Mouse (Mus musculus): ENCODE measurements around the gene Slc15a5. TPM values are rescaled to one million over a fixed set of nuclear protein-coding genes. Genes with fewer than 3 reads are reported as not detected.
A peak's percentile ranks its signal among the peaks of the same experiment; 100 is the strongest.

The Slc15a5 gene
- total RNA-seq, 2 experiments from 2014 or later, result not detected

- intact Hi-C loops (cut with DNase I), result loop anchor here (5.0 kb wide), 1 partner anchor 169 kb away; no protein-coding TSS in a partner anchor
- no peak for DNase-seq
Measured at GRCm38 (mm10) chr6:137976021-137976420, 103.7 kb downstream of the Slc15a5 start.

GRCm38 (mm10) chr6:137963703-137964102 lies 116.0 kb downstream of the Slc15a5 start:
- no peak for DNase-seq
- intact Hi-C loops (cut with DNase I), result no loop called here

- intact Hi-C loops (cut with DNase I), result no loop called here
- DNase-seq, result no peak
Measured at GRCm38 (mm10) chr6:137962836-137963235, 116.9 kb downstream of the Slc15a5 start.

GRCm38 (mm10) chr6:137960023-137960778 lies 119.5 kb downstream of the Slc15a5 start:
- DNase-seq, result no peak

GRCm38 (mm10) chr6:137957630-137958029 lies 122.1 kb downstream of the Slc15a5 start:
- intact Hi-C loops (cut with DNase I), result no loop called here
- no peak for DNase-seq

More at GRCm38 (mm10) chr6:137960023-137960778, 119.5 kb downstream of the Slc15a5 start:
- intact Hi-C loops (cut with DNase I), result no loop called here

- no peak for DNase-seq
- intact Hi-C loops (cut with DNase I), result no loop called here
Measured at GRCm38 (mm10) chr6:137956783-137957429, 122.8 kb downstream of the Slc15a5 start.

GRCm38 (mm10) chr6:137946520-137946919 lies 133.2 kb downstream of the Slc15a5 start:
- no peak for DNase-seq
- intact Hi-C loops (cut with DNase I), result no loop called here

GRCm38 (mm10) chr6:137940374-137941218 lies 139.1 kb downstream of the Slc15a5 start:
- intact Hi-C loops (cut with DNase I), result no loop called here
- no peak for DNase-seq

GRCm38 (mm10) chr6:137937541-137937940 lies 142.2 kb downstream of the Slc15a5 start:
- intact Hi-C loops (cut with DNase I), result no loop called here

GRCm38 (mm10) chr6:137936268-137936667 lies 143.4 kb downstream of the Slc15a5 start:
- intact Hi-C loops (cut with DNase I), result no loop called here
- no peak for DNase-seq

More at GRCm38 (mm10) chr6:137937541-137937940, 142.2 kb downstream of the Slc15a5 start:
- no peak for DNase-seq

GRCm38 (mm10) chr6:137935857-137936256 lies 143.9 kb downstream of the Slc15a5 start:
- intact Hi-C loops (cut with DNase I), result no loop called here
- no peak for DNase-seq

GRCm38 (mm10) chr6:137935341-137935740 lies 144.4 kb downstream of the Slc15a5 start:
- DNase-seq, result peak in 1 of 2 experiments; percentile 9
- intact Hi-C loops (cut with DNase I), result no loop called here

- intact Hi-C loops (cut with DNase I), result no loop called here
- no peak for DNase-seq
Measured at GRCm38 (mm10) chr6:137934545-137935298, 145.0 kb downstream of the Slc15a5 start.

Other genes with a start within 250 kb of the Slc15a5 start
- gene Mgst1, start 60.4 kb upstream of the Slc15a5 start, total RNA-seq (2021), result 100 to 1,000 TPM in 1 of 2 experiments, 10 to 100 TPM in 1; 78.9 to 101 TPM

All from heart, postnatal 36 days (tissue).